Mouse (Mus musculus) CH12.LX (cell line): ENCODE measurements around the gene Rap1gap. TPM values are rescaled to one million over a fixed set of nuclear protein-coding genes. Genes with fewer than 3 reads are reported as not detected.

Experiments used
- DNase-seq: peaks from one replicate; pipeline ENCODE4 v3.0.0-alpha.2; 2013; ENCODE audit errors: extremely low read depth
- H3K27ac ChIP-seq: 2 replicates; pipeline ENCODE4 v1.5.1; 2012; ENCODE audit warnings: low read depth, mild to moderate bottlenecking, control low read depth, moderate library complexity; ENCODE audit not compliant: insufficient read depth
- H3K27me3 ChIP-seq: replicated peaks from 2 replicates; pipeline ENCODE3; 2012; ENCODE audit warnings: inconsistent platforms
- H3K36me3 ChIP-seq, 2 experiments: replicated peaks in 1 of 2; 2 replicates each; pipeline versions ENCODE3 to v1.6.1; 2012; ENCODE audit warnings: inconsistent platforms in 1 of 2, low read length in 1 of 2, mild to moderate bottlenecking in 1 of 2, mixed read lengths in 1 of 2, moderate library complexity in 1 of 2; ENCODE audit not compliant: control insufficient read depth in 1 of 2, insufficient read depth in 1 of 2
- H3K4me1 ChIP-seq, 2 experiments: 2 replicates each; pipeline ENCODE4 v1.6.1; 2012; ENCODE audit warnings: inconsistent platforms in 1 of 2, moderate library complexity in 1 of 2; ENCODE audit not compliant: insufficient read depth in 2 of 2, control insufficient read depth in 1 of 2
- H3K4me2 ChIP-seq: 2 replicates; pipeline ENCODE4 v1.6.1; 2012; ENCODE audit warnings: low read depth, mild to moderate bottlenecking, control low read depth; ENCODE audit not compliant: poor library complexity, insufficient read depth, severe bottlenecking
- H3K4me3 ChIP-seq, 3 experiments: fragments of 150-350 bp in 1 of 3; sonication (generic) in 1 of 3; replicated peaks in 1 of 3; 2 replicates each; pipeline versions ENCODE3 to v1.5.1; 2011 to 2012; ENCODE audit warnings: low read depth in 2 of 3, low read length in 2 of 3, mild to moderate bottlenecking in 2 of 3, moderate library complexity in 2 of 3, control low read depth in 1 of 3, improper control_type of control experiment in 1 of 3, inconsistent platforms in 1 of 3, mixed read lengths in 1 of 3; ENCODE audit not compliant: poor library complexity in 1 of 3
- H3K79me2 ChIP-seq: replicated peaks from 2 replicates; pipeline ENCODE4 v1.6.1; 2012; ENCODE audit warnings: mild to moderate bottlenecking, moderate library complexity; ENCODE audit not compliant: control insufficient read depth, poor library complexity, insufficient read depth, severe bottlenecking; ENCODE audit errors: extremely low read depth
- H3K9ac ChIP-seq: 2 replicates; pipeline ENCODE4 v1.6.1; 2012; ENCODE audit warnings: low read depth, mild to moderate bottlenecking, control low read depth, moderate library complexity; ENCODE audit not compliant: insufficient read depth
- H3K9me3 ChIP-seq: replicated peaks from 2 replicates; pipeline ENCODE3; 2012; ENCODE audit warnings: low read length, inconsistent platforms, mixed read lengths
- CHD1 ChIP-seq: IDR thresholded peaks from 2 replicates; pipeline ENCODE4 v1.6.1; 2012; ENCODE audit warnings: low read depth, low read length, improper control_type of control experiment, inconsistent platforms
- E2F4 ChIP-seq: IDR thresholded peaks from 2 replicates; pipeline ENCODE4 v1.6.1; 2011; ENCODE audit warnings: low read depth, low read length, improper control_type of control experiment; ENCODE audit not compliant: insufficient replicate concordance
- ELF1 ChIP-seq: IDR thresholded peaks from 2 replicates; pipeline ENCODE4 v1.6.1; 2014; ENCODE audit warnings: low read depth, mild to moderate bottlenecking, inconsistent platforms, low read length, improper control_type of control experiment
- EP300 ChIP-seq: IDR thresholded peaks from 2 replicates; pipeline ENCODE4 v1.6.1; 2011; ENCODE audit warnings: low read length, improper control_type of control experiment
- ETS1 ChIP-seq: conservative IDR thresholded peaks from 2 replicates; pipeline ENCODE4 v1.6.1; 2012; ENCODE audit warnings: low read depth, mild to moderate bottlenecking, inconsistent platforms, low read length, improper control_type of control experiment, moderate library complexity
- GABPA ChIP-seq: IDR thresholded peaks from 2 replicates; pipeline ENCODE4 v1.6.1; 2012; ENCODE audit warnings: low read depth, low read length, improper control_type of control experiment, inconsistent platforms; ENCODE audit not compliant: insufficient replicate concordance
- JUN ChIP-seq: IDR thresholded peaks from 2 replicates; pipeline ENCODE4 v1.6.1; 2011; ENCODE audit warnings: low read depth, mild to moderate bottlenecking, low read length, improper control_type of control experiment, moderate library complexity; ENCODE audit not compliant: insufficient read depth
- JUND ChIP-seq: conservative IDR thresholded peaks from 2 replicates; pipeline ENCODE4 v1.6.1; 2011; ENCODE audit warnings: low read depth, low read length, improper control_type of control experiment
- KAT2A ChIP-seq: IDR thresholded peaks from 2 replicates; pipeline ENCODE4 v1.6.1; 2012; ENCODE audit warnings: low read length, improper control_type of control experiment, inconsistent platforms; ENCODE audit not compliant: insufficient replicate concordance
- MAX ChIP-seq: IDR thresholded peaks from 2 replicates; pipeline ENCODE4 v1.6.1; 2011; ENCODE audit warnings: low read length, improper control_type of control experiment
- MAZ ChIP-seq: IDR thresholded peaks from 2 replicates; pipeline ENCODE4 v1.6.1; 2012; ENCODE audit warnings: low read depth, mild to moderate bottlenecking, inconsistent platforms, low read length, improper control_type of control experiment, moderate library complexity
- MEF2A ChIP-seq: IDR thresholded peaks from 2 replicates; pipeline ENCODE4 v1.6.1; 2014; ENCODE audit warnings: low read depth, mild to moderate bottlenecking, inconsistent platforms, low read length, improper control_type of control experiment, borderline replicate concordance
- MXI1 ChIP-seq: IDR thresholded peaks from 2 replicates; pipeline ENCODE4 v1.6.1; 2011; ENCODE audit warnings: mild to moderate bottlenecking, low read depth, low read length, improper control_type of control experiment
- MYC ChIP-seq: IDR thresholded peaks from 2 replicates; pipeline ENCODE4 v1.6.1; 2011; ENCODE audit warnings: low read depth, mild to moderate bottlenecking, improper control_type of control experiment, low read length
- PAX5 ChIP-seq: IDR thresholded peaks from 2 replicates; pipeline ENCODE4 v1.6.1; 2012; ENCODE audit warnings: low read length, inconsistent platforms, mixed read lengths
- RAD21 ChIP-seq: IDR thresholded peaks from 2 replicates; pipeline ENCODE4 v1.6.1; 2011; ENCODE audit warnings: low read depth, mild to moderate bottlenecking, low read length, improper control_type of control experiment, moderate library complexity
- SIN3A ChIP-seq: IDR thresholded peaks from 2 replicates; pipeline ENCODE4 v1.6.1; 2012; ENCODE audit warnings: low read length, improper control_type of control experiment, inconsistent platforms
- TBP ChIP-seq: conservative IDR thresholded peaks from 2 replicates; pipeline ENCODE4 v1.6.1; 2011; ENCODE audit warnings: low read depth, low read length, improper control_type of control experiment
- TCF12 ChIP-seq: IDR thresholded peaks from 2 replicates; pipeline ENCODE4 v1.6.1; 2014; ENCODE audit warnings: low read depth, mild to moderate bottlenecking, inconsistent platforms, low read length, improper control_type of control experiment
- USF2 ChIP-seq: conservative IDR thresholded peaks from 2 replicates; pipeline ENCODE4 v1.6.1; 2011; ENCODE audit warnings: low read depth, low read length, improper control_type of control experiment
- ZMIZ1 ChIP-seq: IDR thresholded peaks from 2 replicates; pipeline ENCODE4 v1.6.1; 2012; ENCODE audit warnings: low read depth, mild to moderate bottlenecking, inconsistent platforms, low read length, improper control_type of control experiment
- ZNF384 ChIP-seq: IDR thresholded peaks from 2 replicates; pipeline ENCODE4 v1.6.1; 2012; ENCODE audit warnings: low read depth, low read length, improper control_type of control experiment, inconsistent platforms
- dilution Hi-C: fragments of 300-500 bp; cut with MboI; formaldehyde crosslinking; loops from 2 replicates; pipeline ENCODE4 v1.14.3; 2020; ENCODE audit warnings: low sequenced_read_pairs; ENCODE audit not compliant: extremely low pct_unique_long_range_greater_than_20kb, extremely low pct_ligation_motif_present
- in situ Hi-C: fragments of 300-500 bp; cut with MboI; formaldehyde crosslinking; loops from 3 replicates; pipeline ENCODE4 v1.14.3; 2019; ENCODE audit warnings: low sequenced_read_pairs, low pct_ligation_motif_present, low pct_unique_long_range_greater_than_20kb, mixed read lengths
- polyA plus RNA-seq: library from polyadenylated mRNA; unstranded; fragments of >175 nt; gene quantifications from 2 replicates; pipeline ENCODE4 v1.2.1, GENCODE M21; 2012; ENCODE audit warnings: low read depth; ENCODE audit not compliant: insufficient read length
- total RNA-seq, 2 experiments: library from RNA; depleted of rRNA; stranded (reverse); fragments of 300-350 nt in 1 of 2; fragments of >200 nt in 1 of 2; gene quantifications; 2 replicates each; pipeline ENCODE4 v1.2.3; 2012 to 2014

Rap1gap gene
- total and polyA plus RNA-seq, 3 experiments = 3.0 to 11.1 (median 5.8) TPM

GRCm38 (mm10) chr4:137717005-137717404 lies 52.5 kb downstream of the Rap1gap start:
- H3K4me1 ChIP-seq = peaks cover 19 to 51% of the 10 kb centered on the region in 2 experiments
- H3K27ac ChIP-seq = no peak overlapping the region
- no peak for DNase-seq
- H3K27me3 ChIP-seq = peaks cover 29% of the 10 kb centered on the region
- no peak overlapping the region for H3K9ac ChIP-seq
- peaks cover 0 to 2% of the 10 kb centered on the region in 2 experiments for H3K36me3 ChIP-seq
- no peaks in the 10 kb centered on the region for H3K9me3 ChIP-seq
- in situ Hi-C loops = loop anchor here (5.0 kb wide), 1 partner anchor 35 kb away; no protein-coding TSS in a partner anchor
- no peak overlapping the region for H3K4me2 ChIP-seq
- TF ChIP-seq USF2 (no peak), TCF12 (no peak), MAZ (no peak), GABPA (no peak), SIN3A (no peak)
- H3K79me2 ChIP-seq = no peaks in the 10 kb centered on the region
- dilution Hi-C loops = no loop called here
- no peak overlapping the region for H3K4me3 ChIP-seq

- H3K9me3 ChIP-seq = no peaks in the 10 kb centered on the region
- no peak overlapping the region for H3K27ac ChIP-seq
- H3K36me3 ChIP-seq = peaks cover 0 to 2% of the 10 kb centered on the region in 2 experiments
- dilution Hi-C loops = no loop called here
- no peak for TF ChIP-seq TCF12
- H3K79me2 ChIP-seq = no peaks in the 10 kb centered on the region
- peaks cover 22% of the 10 kb centered on the region for H3K27me3 ChIP-seq
- in situ Hi-C loops = loop anchor here (5.0 kb wide), 1 partner anchor 35 kb away; no protein-coding TSS in a partner anchor
- H3K4me1 ChIP-seq = peaks cover 19 to 53% of the 10 kb centered on the region in 2 experiments
- no peak overlapping the region for H3K9ac ChIP-seq
- no peak overlapping the region for H3K4me2 ChIP-seq
- H3K4me3 ChIP-seq = no peak overlapping the region
- DNase-seq = no peak
Observed at GRCm38 (mm10) chr4:137717671-137718070, 53.1 kb downstream of the Rap1gap start.

GRCm38 (mm10) chr4:137719378-137720077 lies 55.0 kb downstream of the Rap1gap start:
- DNase-seq = peak; percentile 82
- Histone ChIP-seq H3K27ac (peak overlapping the region; percentile 50), H3K9ac (no peak overlapping the region), H3K4me3 (peak overlapping the region; percentile 38 to 52 (median 40)), H3K4me2 (peak overlapping the region; percentile 68), H3K9me3 (no peaks in the 10 kb centered on the region), H3K4me1 (peaks cover 14 to 55% of the 10 kb centered on the region in 2 experiments), H3K27me3 (peaks cover 17% of the 10 kb centered on the region), H3K79me2 (no peaks in the 10 kb centered on the region), H3K36me3 (peaks cover 0 to 2% of the 10 kb centered on the region in 2 experiments)
- dilution Hi-C loops = no loop called here
- in situ Hi-C loops = loop anchor here (5.0 kb wide), 1 partner anchor 37 kb away; no protein-coding TSS in a partner anchor
- TF ChIP-seq SIN3A (peak; percentile 25; the same call in 1 of the 2 replicates), CHD1 (no peak), MXI1 (no peak; the same call in none of the 2 replicates), TBP (no peak), PAX5 (no peak), E2F4 (no peak), EP300 (no peak), ETS1 (peak; percentile 56), KAT2A (no peak), TCF12 (peak; percentile 39; the same call in 1 of the 2 replicates), MAZ (peak; percentile 59), MAX (no peak), MYC (no peak), JUND (no peak), USF2 (0 out of 2 replicates have a peak, but pooled peaks have one; percentile 11), ELF1 (0 out of 2 replicates have a peak, but pooled peaks have one; percentile 7), ZNF384 (no peak), JUN (no peak), ZMIZ1 (no peak), MEF2A (peak; percentile 33; the same call in 1 of the 2 replicates), RAD21 (peak; percentile 11)
